Mouse (Mus musculus) kidney, embryonic 15.5 days (tissue): ENCODE measurements around the gene Scarf1. TPM values are rescaled to one million over a fixed set of nuclear protein-coding genes. Genes with fewer than 3 reads are reported as not detected.

Experiments used
- ATAC-seq: fragments of 200-750 bp; cut with Nextera tagmentation; replicated peaks from 2 replicates; pipeline ENCODE4 v1.8.0; 2017; ENCODE audit warnings: moderate TSS enrichment; ENCODE audit not compliant: low FRiP score
- H3K27ac ChIP-seq: fragments of 300-500 bp; sonication (generic); 2 replicates; pipeline ENCODE4 v1.5.1; 2015; ENCODE audit warnings: mild to moderate bottlenecking, inconsistent platforms
- H3K27me3 ChIP-seq: fragments of 300-500 bp; sonication (generic); 2 replicates; pipeline ENCODE4 v1.6.1; 2015; ENCODE audit warnings: inconsistent platforms
- H3K36me3 ChIP-seq: fragments of 300-500 bp; sonication (generic); 2 replicates; pipeline ENCODE4 v1.6.1; 2015; ENCODE audit warnings: inconsistent platforms
- H3K4me1 ChIP-seq: fragments of 300-500 bp; sonication (generic); 2 replicates; pipeline ENCODE4 v1.6.1; 2015; ENCODE audit warnings: inconsistent platforms
- H3K4me2 ChIP-seq: fragments of 300-500 bp; sonication (generic); 2 replicates; pipeline ENCODE4 v1.6.1; 2015; ENCODE audit warnings: moderate library complexity, mild to moderate bottlenecking, inconsistent platforms
- H3K4me3 ChIP-seq: fragments of 300-500 bp; sonication (generic); replicated peaks from 2 replicates; pipeline ENCODE4 v1.5.1; 2015; ENCODE audit warnings: mild to moderate bottlenecking, inconsistent platforms
- H3K9ac ChIP-seq: fragments of 300-500 bp; sonication (generic); 2 replicates; pipeline ENCODE4 v1.6.1; 2015; ENCODE audit warnings: mild to moderate bottlenecking, inconsistent platforms
- H3K9me3 ChIP-seq: fragments of 300-500 bp; sonication (generic); replicated peaks from 2 replicates; pipeline ENCODE4 v1.6.1; 2016; ENCODE audit warnings: inconsistent platforms
- WGBS: fragments of 180-500 bp; shearing (Covaris S2); methylation state at CpG from one replicate; pipeline ENCODE4 v1.1.7; 2015; ENCODE audit warnings: mixed read lengths; 5-methylcytosine and 5-hydroxymethylcytosine counted together
- polyA plus RNA-seq: library from polyadenylated mRNA; unstranded; fragments of >200 nt; fragmentation: Nextera tagmentation; extraction: Ambion mirVana; gene quantifications from 2 replicates; pipeline ENCODE4 v1.2.1, GENCODE M21; 2015

The Scarf1 gene
- polyA plus RNA-seq, 1 experiment from 2014 or later: 15.4 TPM

DNA sequence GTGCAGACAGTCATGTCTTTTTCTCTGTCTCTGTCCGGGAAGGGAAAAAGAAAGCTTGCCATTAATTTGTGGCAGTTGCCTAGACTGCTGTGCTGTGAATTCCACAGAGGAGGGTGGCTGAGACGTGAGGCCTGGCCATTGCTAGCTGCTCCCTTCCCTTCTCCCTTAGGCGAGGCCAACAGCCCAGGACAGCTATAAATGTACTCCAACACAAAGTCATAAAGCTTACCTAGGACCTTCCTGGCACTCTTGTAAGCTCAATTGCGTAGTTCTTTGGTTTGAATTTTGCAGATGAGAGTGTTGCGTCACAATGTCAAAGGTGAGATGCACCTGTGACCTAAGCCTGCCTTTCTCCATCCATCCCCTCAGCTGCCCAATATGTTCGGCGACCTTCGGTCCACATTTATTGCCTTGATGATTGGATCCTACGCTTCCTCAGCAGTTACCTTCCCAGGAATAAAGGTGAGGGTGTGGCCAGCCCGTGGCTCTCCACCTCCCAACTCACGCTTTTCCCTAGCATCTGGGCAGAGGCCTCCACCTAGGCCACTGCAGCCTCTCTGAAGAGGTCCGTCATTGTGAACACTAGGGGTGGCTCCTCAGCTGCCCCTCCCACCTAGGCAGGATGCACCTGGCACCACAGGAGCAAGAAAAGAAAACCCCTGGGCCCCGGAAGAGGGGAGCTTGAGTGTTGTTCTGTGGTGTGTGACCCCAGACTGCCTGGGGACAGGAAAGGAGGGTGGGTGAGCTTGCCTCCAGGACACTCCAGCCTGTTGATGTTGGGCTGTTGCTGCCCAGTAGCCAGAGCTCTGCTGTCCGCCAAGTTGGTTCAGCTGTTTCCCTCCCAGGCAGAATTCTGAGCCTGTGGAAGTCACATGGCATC lies 47.4 kb downstream of the Scarf1 start:
- H3K36me3 ChIP-seq: no peaks in the 10 kb centered on the region
- no peak overlapping the region for H3K4me3 ChIP-seq
- no peak overlapping the region for H3K4me2 ChIP-seq
- H3K4me1 ChIP-seq: peaks cover 10% of the 10 kb centered on the region; the same call in 1 of the 2 replicates
- H3K9ac ChIP-seq: no peak overlapping the region
- no peaks in the 10 kb centered on the region for H3K9me3 ChIP-seq
- H3K27ac ChIP-seq: no peak overlapping the region
- WGBS: 70% methylated on average over 14 of the region's 14 CpGs
- ATAC-seq: no peak
- H3K27me3 ChIP-seq: no peaks in the 10 kb centered on the region

DNA sequence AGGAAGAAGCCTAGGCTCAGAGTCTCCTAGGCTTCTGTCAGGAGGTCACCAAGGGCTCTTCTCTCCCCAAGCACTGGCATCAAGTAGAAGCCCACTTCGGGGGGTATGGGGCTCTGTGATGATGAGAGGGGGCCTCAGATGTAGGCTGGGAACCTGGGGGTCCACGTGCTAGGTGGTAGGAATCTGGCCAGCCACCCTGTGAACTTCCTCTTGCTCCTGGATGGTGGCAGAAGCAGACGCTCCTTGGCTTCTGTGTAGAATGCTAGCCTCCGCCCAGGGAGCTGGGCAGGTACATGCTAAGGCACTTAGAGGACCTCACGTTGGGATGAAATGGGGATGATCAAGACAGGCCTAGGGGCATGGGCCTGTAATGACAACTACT lies 48.1 kb downstream of the Scarf1 start:
- Histone ChIP-seq H3K27me3 (no peaks in the 10 kb centered on the region), H3K9me3 (no peaks in the 10 kb centered on the region), H3K4me2 (no peak overlapping the region), H3K36me3 (no peaks in the 10 kb centered on the region), H3K4me3 (no peak overlapping the region), H3K4me1 (peaks cover 14% of the 10 kb centered on the region), H3K27ac (no peak overlapping the region), H3K9ac (no peak overlapping the region)
- WGBS: 83% methylated on average over 5 of the region's 5 CpGs
- ATAC-seq: no peak

DNA sequence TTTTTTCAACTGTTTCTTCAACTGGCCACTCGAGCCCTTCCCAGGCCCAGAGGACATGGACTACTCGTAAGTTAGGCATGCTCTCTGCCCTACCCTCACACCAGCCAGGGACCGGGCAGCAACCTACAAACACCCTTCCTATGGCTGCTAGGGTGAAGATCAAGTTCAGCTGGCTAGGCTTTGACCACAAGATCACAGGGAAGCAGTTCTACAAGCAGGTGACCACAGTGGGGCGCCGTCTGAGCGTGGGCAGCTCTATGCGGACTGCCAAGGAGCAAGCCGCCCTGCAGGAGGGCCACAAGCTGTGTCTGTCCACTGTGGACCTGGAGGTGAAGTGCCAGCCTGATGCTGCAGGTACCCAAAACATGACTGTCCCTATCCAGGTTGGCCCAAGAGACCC lies 49.5 kb downstream of the Scarf1 start:
- no peak for ATAC-seq
- Histone ChIP-seq H3K4me1 (peaks cover 28% of the 10 kb centered on the region), H3K9ac (no peak overlapping the region)

DNA sequence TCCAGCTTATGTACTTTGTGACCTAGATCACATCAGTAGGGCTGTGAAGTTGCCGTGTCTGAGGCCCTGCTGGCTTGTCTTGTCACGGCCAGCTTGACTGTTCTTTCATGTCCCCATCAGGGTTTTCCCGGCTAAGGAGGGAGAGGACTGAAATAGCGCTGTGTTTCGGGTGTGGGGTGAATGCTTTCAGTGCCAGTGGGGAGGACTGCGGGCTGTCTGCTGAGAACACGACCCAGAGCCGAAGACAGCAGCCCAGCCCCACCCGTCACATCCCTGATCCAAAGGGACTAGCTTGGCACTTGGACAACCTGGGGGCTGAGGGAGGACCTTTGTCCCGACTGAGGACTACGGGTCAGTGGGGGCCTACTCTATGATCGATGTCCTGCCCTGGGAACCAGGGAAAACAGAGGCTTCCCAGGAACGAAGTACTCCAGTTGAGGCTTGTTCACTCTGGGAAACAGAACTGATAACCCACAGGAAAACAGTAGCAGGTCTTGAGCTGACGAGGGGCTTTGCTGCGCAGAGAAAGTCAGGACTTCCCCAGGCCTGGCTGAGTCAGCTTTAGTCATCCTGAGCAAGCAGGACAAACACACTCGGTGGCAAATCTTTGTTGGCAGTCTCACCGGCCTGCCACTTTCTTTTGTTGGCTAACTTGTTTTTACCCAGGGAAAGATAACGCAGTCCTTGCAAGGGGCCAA lies 50.7 kb downstream of the Scarf1 start:
- H3K9me3 ChIP-seq: no peaks in the 10 kb centered on the region
- H3K27me3 ChIP-seq: no peaks in the 10 kb centered on the region
- H3K9ac ChIP-seq: no peak overlapping the region
- H3K36me3 ChIP-seq: 0 out of 2 replicates have a peak, but pooled peaks cover 2% of the 10 kb centered on the region
- no peak overlapping the region for H3K4me2 ChIP-seq
- H3K27ac ChIP-seq: peak overlapping the region; percentile 48; the same call in 1 of the 2 replicates
- no peak for ATAC-seq
- peaks cover 33% of the 10 kb centered on the region for H3K4me1 ChIP-seq
- H3K4me3 ChIP-seq: no peak overlapping the region
- WGBS: 66% methylated on average over 18 of the region's 18 CpGs

More for the DNA sequence above, 49.5 kb downstream of the Scarf1 start:
- Histone ChIP-seq H3K27me3 (no peaks in the 10 kb centered on the region), H3K4me2 (no peak overlapping the region), H3K27ac (no peak overlapping the region), H3K36me3 (no peaks in the 10 kb centered on the region), H3K9me3 (no peaks in the 10 kb centered on the region), H3K4me3 (no peak overlapping the region)
- 88% methylated on average over 8 of the region's 8 CpGs for WGBS

DNA sequence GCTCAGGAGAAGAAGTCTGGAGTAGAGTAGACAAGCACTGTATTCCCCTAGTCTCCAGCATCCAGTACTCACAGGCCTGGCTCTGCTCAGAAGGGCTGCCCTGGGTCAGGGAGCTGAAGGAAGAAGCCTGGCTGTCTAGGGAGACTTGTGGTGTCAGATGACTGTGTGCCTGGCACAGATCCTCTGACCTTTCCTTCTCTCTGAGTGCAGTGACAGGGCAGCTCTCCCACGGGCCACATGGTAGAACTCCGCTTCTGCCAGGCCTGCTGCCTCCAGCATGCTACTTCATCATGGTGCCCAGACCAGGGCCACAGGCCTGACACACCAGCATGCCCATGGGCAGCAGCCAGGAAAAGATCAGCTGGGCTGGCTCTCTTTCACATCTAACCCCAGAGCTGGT lies 52.5 kb downstream of the Scarf1 start:
- peaks cover 33% of the 10 kb centered on the region for H3K4me1 ChIP-seq
- H3K36me3 ChIP-seq: 0 out of 2 replicates have a peak, but pooled peaks cover 6% of the 10 kb centered on the region
- no peak overlapping the region for H3K9ac ChIP-seq
- no peak overlapping the region for H3K4me3 ChIP-seq
- H3K27me3 ChIP-seq: no peaks in the 10 kb centered on the region
- 28% methylated on average over 2 of the region's 2 CpGs for WGBS
- no peak overlapping the region for H3K4me2 ChIP-seq
- ATAC-seq: peak; percentile 70; the same call in 1 of the 2 replicates
- H3K27ac ChIP-seq: peak overlapping the region; percentile 70
- H3K9me3 ChIP-seq: no peaks in the 10 kb centered on the region; the same call in 1 of the 2 replicates

DNA sequence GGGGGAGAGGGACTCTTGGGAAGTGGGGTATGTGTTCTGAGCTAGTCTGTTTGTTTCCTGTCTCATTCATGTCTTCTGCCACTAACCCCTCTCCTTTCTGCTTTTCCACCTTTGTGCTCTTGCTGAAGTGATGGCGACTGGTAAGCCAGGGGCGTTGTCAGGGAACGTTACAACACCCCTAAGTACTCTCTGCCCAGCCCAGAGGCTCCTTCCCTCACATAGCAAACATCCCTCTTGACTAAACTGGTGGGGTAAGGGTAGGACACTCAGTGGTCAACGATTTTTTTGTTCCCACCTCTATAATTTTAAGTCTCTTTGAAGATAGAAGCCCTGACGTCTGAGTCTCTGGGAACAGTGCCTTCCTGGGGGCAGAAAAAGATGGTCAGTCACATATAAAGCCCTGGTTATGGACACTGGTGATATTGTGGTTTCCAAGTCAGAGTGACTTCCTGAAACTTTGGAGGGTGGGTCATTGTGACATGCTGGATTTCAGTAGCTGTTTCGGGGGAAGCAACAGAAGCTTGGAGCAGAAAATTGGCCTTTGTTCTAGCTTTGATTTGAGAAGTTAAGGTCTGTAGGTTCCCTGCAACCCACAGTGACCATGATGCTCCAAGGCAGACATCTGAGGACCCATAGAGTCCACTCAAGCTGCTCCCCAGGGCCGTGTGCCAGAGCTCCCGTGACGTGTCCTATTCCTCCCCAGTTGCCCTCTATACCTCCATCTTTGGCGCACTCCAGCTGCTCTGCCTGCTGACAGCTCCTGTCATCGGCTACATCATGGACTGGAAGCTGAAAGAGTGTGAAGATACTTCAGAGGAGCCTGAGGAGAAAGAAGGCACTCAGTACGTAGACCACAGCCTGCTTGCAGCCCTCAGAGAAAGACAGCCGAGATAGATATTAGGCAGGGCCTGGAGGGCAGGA lies 53.2 kb downstream of the Scarf1 start:
- ATAC-seq: no peak
- H3K4me2 ChIP-seq: no peak overlapping the region
- 76% methylated on average over 13 of the region's 13 CpGs for WGBS

DNA sequence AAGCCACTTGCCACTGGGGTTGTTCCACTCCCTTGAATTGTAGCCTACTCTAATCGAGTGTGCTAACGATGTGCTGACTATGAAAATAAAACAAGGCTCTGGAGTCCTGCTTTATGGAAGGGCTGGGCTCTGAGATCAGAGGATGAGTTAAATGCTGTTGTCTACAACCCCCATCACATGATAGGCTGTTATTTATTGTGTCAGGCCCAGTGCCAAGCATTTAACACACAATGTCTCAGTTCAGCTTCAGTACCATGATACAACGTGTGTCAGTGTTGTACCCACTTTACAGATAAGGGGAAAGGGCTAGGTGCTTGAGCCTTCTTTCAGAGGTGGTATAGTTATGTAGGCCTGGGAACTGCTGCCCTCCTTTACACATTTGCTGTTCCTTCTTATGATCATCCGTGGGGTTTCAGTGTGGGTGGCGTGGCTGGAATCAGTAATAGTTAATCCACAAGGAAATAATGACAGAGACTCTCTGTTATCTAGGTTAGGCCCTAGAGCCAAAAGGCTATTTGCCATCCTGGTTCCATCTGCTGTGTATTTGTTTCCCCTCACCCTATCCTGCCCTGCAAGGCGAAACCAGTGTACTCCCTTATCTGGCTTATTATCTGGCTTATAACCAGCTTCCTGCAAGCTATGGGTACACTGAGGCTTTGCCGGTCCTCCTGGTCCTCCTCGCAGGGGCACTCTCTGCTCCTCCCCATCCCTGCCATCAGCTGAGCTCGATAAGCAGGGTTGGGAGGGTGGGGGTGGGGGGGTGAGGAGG lies 54.2 kb downstream of the Scarf1 start:
- no peak overlapping the region for H3K4me2 ChIP-seq
- peaks cover 35% of the 10 kb centered on the region for H3K4me1 ChIP-seq
- no peak overlapping the region for H3K4me3 ChIP-seq
- H3K36me3 ChIP-seq: 0 out of 2 replicates have a peak, but pooled peaks cover 6% of the 10 kb centered on the region
- peak overlapping the region; percentile 25; the same call in 1 of the 2 replicates for H3K27ac ChIP-seq
- WGBS: 36% methylated on average over 9 of the region's 9 CpGs
- H3K9ac ChIP-seq: no peak overlapping the region
- no peaks in the 10 kb centered on the region for H3K27me3 ChIP-seq
- ATAC-seq: no peak
- H3K9me3 ChIP-seq: no peaks in the 10 kb centered on the region; the same call in 1 of the 2 replicates

More for the DNA sequence above, 53.2 kb downstream of the Scarf1 start:
- Histone ChIP-seq H3K4me3 (no peak overlapping the region), H3K36me3 (0 out of 2 replicates have a peak, but pooled peaks cover 6% of the 10 kb centered on the region), H3K4me1 (peaks cover 30% of the 10 kb centered on the region), H3K9me3 (no peaks in the 10 kb centered on the region; the same call in 1 of the 2 replicates), H3K27me3 (no peaks in the 10 kb centered on the region), H3K27ac (peak overlapping the region; percentile 70), H3K9ac (no peak overlapping the region)

DNA sequence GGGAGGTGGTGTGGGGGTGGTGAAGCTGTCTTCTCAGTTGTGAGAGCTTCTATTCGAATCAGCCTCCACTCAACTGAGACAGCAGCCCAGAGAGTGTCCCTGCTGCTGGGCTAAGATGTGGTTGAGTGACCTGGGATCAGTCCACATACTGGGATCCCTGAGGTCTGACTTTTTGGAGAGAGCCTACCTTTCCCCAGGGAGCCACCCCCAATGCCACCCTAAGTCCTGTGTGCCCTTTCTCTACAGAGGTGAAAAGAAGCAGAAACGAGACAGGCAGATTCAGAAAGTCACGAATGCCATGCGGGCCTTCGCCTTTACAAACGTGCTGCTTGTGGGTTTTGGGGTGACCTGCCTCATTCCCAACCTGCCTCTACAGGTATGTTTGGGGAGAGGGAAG lies 54.8 kb downstream of the Scarf1 start:
- 79% methylated on average over 6 of the region's 6 CpGs for WGBS
- ATAC-seq: 0 out of 2 replicates have a peak, but pooled peaks have one; percentile 30

DNA sequence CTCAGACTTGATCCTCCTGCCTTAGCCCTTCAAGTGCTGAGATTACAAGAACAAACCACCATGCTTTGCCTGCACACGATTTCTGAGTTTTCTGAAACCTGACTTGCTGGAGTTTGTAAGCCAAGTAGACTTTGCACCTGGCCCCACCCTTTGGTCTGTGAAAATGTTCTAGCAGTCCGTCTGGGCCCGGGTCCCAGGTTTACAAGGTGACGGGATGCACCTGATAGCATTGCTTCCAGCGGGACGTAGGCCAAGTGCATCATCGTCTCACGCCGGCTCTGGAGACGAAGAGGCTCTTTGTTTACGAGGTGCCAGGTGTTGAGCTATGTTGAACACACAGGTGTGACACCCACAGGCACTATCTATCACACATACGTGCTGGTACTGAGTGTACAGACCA lies 55.6 kb downstream of the Scarf1 start:
- H3K4me3 ChIP-seq: no peak overlapping the region
- 89% methylated on average over 12 of the region's 12 CpGs for WGBS
- H3K9me3 ChIP-seq: no peaks in the 10 kb centered on the region; the same call in 1 of the 2 replicates
- H3K9ac ChIP-seq: no peak overlapping the region
- peaks cover 41% of the 10 kb centered on the region for H3K4me1 ChIP-seq
- 0 out of 2 replicates have a peak, but pooled peaks cover 6% of the 10 kb centered on the region for H3K36me3 ChIP-seq
- H3K27ac ChIP-seq: no peak overlapping the region
- no peaks in the 10 kb centered on the region for H3K27me3 ChIP-seq
- no peak for ATAC-seq
- H3K4me2 ChIP-seq: no peak overlapping the region

More for the DNA sequence above, 54.8 kb downstream of the Scarf1 start:
- Histone ChIP-seq H3K9ac (no peak overlapping the region), H3K4me1 (peaks cover 41% of the 10 kb centered on the region), H3K27ac (no peak overlapping the region), H3K4me2 (no peak overlapping the region), H3K27me3 (no peaks in the 10 kb centered on the region), H3K4me3 (no peak overlapping the region), H3K36me3 (0 out of 2 replicates have a peak, but pooled peaks cover 6% of the 10 kb centered on the region), H3K9me3 (no peaks in the 10 kb centered on the region; the same call in 1 of the 2 replicates)

DNA sequence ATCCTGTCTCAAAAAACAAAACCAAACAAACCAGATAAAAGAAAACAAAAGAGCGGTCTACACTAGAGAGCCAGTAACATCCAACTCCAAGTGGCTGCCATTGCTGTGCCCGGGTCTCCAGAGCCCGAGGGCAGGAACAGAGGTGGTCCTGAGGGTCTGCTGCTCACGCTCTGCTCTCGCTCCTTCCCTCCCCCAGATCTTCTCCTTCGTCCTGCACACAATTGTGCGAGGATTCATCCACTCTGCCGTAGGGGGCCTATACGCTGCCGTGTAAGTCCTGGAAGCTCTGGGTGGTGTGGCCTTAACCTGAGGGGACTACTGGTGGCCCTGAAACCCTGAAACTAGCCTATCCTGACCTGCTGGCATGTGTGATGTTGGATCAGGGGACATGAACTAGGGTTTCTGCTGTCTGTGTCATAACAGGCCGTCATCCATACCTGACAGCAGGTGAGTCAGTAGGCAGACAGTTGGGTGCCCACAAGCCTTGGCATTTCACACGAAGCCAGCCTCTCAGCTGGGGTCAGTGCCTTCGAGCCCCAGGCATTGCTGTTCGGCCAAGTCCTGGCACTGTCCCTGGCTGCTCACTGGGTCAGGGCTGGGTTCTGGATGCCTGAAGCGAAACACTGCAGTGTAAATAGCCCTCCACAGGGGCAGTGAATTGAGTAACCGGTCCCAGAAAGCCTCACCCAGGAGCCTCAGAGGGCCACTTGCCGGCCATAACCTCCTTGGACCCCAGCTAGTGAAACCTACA lies 57.2 kb downstream of the Scarf1 start:
- WGBS: 92% methylated on average over 17 of the region's 17 CpGs
- Histone ChIP-seq H3K4me2 (no peak overlapping the region), H3K27ac (no peak overlapping the region), H3K27me3 (no peaks in the 10 kb centered on the region), H3K9ac (no peak overlapping the region), H3K4me1 (peaks cover 39% of the 10 kb centered on the region), H3K9me3 (no peaks in the 10 kb centered on the region; the same call in 1 of the 2 replicates), H3K4me3 (no peak overlapping the region), H3K36me3 (0 out of 2 replicates have a peak, but pooled peaks cover 6% of the 10 kb centered on the region)
- ATAC-seq: no peak
